Mouse (Mus musculus): ENCODE data around the gene Aqp7.
"Not testable (repeated sequence)": the region's sequence is repeated elsewhere in the genome, so short reads cannot be mapped to it uniquely, and the experiment has no call there.

Gene Aqp7

DNA sequence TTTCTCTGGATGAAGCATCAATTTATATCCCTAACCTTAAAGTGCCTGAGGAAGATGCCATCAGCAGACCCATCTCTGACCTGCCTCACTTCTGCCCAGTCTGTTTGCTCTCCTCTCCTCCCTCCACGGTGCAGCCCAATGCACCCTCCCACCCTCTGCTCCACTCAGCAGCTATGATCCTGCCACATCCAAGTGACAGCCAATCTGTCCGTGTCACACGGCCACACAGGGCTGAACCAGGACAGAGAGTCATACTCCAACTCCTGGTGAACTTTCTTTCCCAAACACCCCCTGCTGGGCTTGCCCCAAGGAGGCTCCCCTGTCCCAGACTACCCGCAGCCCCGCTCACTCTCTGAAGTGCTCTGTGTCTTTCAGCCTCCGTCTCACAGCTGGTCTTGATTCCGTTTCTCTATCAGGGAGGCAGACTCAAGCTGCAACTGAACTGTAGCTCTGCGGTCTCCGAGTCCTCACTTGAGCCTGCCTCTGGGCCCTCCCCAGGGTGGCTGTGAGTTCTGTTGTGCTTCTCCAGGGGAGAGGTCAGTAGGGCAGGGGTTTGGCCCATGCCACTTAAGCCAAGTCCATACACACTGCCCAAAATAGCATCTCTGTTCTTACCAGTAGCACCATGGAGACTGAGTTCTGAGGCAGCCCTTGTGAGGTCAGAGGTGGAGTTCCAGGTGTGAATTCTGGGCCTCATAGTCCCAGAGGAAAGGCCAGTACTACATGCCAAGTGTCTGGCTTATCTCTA lies at the start of gene Aqp7:
TSS of gene Aqp7 (minus strand) at position 616 of the 748 bp plus-strand sequence.
- no peak for DNase-seq

DNA sequence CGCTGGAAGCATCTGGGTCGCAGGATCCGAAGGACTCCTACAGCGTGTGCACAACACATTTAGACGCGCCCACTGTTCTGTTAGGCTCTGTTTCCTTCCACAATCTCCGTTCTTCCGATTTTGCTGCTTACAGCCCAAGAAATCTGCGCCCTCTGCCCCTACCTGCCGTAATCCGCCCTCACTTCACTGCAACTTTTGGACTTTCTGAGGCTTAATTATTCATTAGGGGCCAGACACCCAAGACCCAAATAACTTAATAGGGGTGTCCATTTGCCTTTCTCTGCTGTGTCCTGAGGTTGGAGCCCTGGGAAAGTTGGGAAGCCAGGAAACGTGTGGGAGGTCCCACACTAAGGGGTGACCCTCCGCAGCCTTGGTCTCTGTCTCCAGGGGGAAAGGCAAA lies 49.4 kb upstream of the Aqp7 start:
- no peak for DNase-seq

DNA sequence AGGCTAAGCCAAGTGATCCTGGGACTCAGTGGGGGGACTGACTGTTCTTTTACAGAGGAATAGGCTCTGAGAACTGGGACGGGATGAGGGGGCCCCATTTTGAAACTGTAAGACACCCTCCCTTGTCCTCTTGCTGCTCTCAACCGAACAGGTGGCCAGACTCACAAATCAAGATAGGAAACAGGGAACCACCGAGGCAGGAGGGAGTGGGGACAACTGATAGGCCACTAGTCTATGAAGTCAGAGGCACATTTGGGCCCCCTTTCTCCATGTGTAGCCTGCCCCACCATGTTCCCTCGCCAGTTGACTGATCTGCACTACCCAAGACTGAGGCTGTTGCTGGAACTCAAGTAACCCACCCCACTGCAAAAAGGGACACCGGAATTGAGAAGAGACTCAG lies 48.9 kb upstream of the Aqp7 start:
- DNase-seq, result no peak

DNA sequence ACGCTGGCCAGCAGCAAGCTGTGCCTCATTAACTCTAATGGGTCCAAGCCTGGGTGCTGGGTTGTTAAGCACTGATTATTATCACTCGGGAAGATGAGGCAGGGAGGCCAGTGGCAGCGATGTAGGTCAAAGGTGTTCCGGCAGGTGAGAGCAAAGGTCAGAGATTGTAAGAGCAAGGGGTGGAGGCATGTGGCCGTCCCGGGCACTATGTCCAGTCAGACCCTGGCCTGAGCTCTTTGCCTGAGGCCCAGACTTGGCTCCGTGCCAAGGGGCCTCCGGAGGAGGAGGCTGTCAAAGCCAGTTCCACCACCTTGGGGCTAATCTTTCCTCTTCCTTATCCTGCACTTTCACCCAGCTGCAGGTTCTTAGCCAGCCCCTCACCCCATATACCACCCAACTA lies 48.2 kb upstream of the Aqp7 start:
- no peak for DNase-seq

DNA sequence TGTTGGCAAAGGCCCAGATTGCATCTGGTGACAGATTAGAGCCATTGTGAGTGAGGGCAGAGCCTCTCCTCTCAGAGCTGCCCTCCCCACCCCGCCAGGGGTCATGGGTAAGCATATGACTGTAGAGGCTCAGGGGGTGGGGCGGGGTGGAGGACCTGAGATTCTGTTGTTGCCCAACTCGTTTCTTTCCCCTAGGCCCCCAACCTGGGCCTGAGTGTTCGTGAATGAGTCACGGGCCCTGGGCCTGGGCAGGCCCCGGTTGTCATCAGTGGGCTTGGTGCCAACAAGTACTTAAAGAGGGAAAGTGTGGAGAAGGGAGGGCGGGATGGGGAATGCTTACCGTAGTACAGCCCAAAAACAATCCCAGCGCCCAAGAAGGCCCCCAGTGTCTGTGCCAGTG lies 46.4 kb upstream of the Aqp7 start:
- no peak for DNase-seq

DNA sequence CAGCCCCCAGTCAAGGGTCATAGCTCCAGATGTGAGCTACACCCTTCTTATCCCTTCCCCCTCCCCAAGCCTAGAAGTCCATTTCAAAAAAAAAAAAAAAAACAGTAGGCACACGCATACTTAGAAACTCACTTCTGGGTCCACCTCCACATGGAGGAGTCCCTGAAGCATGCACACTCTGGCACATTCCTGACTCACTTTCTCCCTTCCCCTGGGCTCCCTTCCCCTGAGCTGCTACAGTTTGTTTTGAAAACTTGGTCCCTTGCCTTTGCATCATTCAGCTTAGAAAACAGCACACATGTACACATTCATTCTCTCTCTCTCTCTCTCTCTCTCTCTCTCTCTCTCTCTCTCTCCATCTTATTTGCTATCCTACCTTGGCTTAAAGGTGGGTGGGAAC lies 45.0 kb upstream of the Aqp7 start:
- DNase-seq, result no peak

DNA sequence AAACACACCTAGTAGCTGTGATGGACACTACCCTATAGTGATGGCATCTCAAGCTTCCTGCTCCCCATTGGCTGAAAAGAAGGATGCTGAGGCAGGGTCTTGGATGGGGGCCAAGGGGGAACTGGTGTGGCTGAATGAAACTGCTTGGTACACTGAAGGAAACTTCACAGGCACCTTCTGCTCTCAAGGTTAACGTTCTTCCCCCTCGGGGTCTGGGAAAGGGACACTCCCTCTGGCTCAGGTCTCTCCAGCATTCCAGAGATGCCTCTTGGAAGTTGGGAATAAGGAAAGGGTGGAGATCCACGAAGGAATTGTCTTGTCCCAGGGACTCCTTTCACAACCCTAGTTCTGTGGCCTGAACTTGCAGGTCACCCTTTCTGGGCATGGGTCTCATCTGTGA lies 43.5 kb upstream of the Aqp7 start:
- DNase-seq, result no peak

DNA sequence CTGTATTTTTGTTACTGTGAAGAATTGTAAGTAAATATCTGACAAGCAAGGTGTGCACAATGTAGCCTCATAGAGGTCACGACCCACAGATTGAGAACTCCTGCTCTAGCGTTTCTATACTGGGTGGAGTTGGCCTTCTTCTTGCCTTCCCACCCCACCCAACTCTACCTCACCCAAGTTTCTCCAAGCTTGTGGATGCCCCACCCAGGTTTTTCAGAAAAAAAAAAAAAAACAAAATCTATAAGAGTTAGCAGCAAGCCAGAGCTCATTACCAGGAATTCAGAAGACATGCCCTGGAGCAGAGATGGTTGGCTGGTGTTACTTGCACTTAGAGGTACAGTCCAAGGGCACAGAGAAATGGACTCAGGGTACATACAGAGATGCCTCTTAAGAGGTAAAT lies 41.8 kb upstream of the Aqp7 start:
- no peak for DNase-seq

DNA sequence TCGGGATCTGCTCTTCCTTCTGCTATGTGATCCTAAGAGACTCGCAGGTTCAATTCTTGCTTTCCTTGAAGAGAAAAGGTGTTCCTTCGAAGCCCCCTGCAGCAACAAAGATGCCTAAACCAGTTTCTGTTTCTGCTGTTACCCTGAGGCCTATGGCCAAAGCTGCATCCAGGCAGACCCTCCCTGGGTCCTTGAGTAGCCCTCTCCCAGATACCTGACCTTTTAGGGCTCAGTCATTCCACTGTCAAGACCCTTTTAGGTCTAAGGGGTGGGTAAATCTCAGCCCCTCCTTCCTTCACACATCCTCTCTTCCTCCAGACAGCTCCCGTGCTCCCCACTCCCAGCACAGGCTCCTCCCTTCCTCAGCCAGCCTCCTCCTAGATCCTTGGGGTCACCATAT lies 41.2 kb upstream of the Aqp7 start:
- DNase-seq, result no peak

DNA sequence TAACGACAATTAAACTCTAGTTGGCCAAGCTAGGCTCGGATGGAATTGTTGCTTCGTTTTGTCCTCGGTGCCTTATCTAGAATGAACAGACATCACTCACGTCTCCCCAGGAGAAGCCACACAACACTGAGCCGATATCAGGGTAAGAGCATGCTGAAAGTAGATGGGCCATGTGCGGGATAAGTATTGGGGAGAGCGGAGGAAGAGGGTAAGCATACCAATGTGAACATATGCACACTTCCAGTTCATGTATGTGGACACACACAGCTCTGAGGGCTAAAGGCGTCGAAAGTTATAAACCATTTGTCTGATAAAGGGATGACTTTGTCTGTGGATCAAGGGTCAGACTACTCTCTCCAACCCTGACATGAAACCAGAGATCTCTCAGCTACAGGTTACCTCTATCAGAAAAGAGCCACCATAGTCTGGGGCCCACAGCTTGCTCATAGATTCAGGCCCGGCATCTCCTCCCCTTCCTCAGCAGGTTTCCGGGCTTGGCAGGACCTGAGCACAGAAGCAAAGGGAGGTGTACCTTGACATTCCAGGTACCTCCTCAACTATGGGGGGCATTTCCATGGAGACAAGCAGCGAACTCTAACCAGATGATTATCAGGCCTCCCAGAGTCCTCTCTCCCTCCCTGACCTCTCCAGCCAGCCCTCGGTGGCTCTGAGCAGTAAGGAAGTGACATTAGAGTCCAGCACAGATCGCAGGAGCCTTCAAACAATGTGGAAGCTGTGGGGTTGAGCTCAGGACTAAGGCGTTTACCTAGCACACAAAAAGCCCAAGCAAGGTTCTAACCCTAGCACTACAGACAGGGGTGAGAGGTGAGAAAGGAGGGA lies 39.7 kb upstream of the Aqp7 start:
- no peak for DNase-seq

DNA sequence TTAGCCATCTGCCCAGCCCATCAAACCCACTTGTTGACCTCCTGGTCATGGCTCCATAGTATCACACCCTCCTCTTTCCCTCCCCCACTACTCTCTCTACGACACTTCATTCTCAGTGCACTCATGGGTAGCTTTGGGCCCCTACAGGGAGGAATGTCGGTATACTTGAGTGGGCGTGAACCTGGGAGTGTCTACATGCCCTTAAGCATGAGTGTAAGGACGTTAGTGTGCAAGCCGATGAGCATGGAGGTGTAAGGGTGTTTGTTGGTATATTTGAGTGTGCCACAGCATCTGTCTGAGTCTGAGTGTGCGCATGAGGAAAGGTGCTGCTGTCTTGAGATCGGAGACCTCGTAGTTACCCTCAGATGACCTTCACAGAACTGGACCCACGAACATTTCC lies 39.0 kb upstream of the Aqp7 start:
- no peak for DNase-seq

DNA sequence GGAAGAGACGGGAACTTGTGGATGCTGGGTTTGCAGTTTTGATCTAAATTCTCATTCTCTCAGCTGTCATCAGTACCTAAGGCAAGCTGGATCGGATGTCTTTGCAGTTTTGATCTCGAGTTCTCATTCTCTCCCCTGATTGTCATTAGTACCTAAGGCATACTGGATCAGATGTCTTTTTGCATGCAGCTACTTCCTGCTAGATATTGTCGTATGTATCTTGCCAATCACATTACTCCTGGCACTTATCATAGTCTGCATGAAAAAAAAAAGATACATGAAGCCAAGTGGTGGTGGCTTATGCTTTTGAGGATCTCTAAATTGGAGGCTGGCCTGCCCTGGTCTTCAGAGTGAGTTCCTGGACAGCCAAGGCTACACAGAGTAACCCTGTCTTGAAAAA lies 36.9 kb upstream of the Aqp7 start:
- DNase-seq, result no peak

DNA sequence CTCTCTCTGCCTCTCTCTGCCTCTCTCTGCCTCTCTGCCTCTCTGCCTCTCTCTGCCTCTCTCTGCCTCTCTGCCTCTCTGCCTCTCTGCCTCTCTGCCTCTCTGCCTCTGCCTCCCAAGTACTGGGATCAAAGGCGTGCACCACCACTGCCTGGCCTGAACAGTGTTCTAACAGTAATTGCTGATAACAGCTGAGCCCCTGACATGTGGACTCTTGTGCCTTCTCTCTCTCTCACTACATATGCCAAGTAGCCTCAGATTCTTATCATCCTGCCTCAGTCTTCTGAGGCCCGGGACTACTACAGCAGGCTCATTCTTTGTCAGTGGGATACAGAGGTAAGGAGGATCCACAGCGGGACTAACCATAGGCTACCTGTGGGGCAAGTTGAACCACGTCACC lies 34.9 kb upstream of the Aqp7 start:
- not testable (repeated sequence) for DNase-seq

DNA sequence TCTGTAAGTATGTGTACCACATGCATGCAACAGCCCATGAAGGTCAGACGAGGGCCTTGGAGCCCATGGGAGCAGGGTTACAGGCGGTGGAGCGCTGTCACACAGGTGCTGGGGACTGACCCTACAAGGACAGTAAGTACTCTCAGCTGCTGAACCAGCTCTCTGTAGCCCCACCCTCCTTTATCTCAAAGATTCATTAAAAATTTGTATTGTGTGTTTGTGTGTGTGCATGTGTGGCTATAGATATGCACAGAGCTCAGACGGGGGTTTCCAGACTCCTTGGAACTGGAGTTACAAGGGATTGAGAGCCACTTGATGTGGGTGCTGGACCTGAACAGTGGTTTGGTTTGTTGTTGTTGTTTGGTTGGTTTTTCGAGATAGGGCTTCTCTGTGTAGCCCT lies 33.8 kb upstream of the Aqp7 start:
- no peak for DNase-seq

DNA sequence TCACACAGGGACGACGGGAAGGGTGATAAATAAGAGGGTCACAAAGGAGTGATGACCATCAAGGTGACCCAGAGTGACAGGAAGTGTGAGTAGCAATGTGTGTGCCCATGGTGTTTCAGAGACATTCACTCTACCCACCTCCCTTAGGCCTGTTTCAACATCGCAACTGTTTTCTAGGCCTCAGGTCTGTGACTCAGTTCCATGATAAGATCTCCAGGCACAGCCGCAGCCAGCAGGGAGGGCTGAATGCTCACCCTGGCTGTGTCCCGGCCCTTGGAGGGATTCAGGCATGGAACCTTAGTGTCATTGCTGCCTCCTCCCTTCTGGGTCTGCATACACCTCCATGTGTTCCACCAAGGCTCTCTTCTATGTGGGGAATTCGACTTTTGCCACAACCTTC lies 30.8 kb upstream of the Aqp7 start:
- no peak for DNase-seq

DNA sequence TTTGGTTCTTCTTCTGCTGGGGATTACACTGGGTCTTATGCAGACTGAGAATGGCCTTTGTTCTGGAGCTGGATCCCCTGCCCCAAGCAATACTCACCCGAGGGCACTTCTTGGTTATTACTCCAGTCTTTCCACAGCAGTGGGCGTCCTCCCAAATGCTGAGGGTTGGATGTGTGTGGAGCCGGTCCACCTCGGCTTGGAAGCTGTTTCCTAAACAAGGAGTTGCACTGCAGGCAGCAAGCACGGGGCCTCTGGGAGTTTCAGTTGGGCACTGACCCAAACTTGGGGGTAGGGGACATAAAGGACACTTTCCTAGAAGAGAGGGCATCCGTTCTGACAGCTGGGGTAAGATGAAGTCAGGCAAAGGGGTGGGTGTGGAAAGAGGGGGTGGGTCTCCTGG lies 26.5 kb upstream of the Aqp7 start:
- no peak for DNase-seq

DNA sequence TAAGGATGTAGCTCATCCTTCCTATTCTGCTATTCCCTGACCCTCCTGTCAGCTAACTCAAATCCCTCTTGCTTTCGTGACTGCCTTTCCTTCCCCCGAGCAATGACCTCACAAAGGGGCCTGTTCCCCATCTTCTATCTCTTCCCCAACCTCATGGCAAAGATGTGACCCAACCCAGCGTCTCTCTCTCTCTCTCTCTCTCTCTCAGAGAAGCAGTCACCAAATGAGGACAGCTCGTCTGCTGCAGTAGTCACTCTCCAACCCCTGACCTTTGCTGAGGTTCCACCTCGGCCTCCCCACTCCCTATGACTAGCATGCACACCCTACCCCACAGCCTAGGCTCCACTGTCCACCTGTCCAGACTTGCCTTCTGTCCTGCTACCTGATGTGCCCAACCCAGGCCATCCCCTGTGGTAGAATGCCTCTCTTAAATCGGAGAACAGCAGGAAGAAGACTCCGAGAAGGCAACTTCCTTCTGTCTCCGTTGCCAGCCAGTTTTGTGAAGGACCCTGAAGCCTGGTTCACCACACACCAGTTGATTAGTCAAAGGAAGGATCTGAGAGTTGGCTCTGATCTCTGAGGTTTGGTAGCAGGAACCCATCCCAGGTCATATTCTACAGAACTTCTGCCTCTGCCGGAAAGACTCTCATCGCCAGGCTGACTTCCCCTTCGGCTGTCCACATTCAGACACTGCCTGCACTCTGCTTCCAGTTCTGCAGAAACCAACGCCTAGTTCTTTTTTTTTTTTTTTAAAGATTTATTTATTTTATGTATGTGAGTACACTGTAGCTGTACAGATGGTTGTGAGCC lies 25.3 kb upstream of the Aqp7 start:
- no peak for DNase-seq

DNA sequence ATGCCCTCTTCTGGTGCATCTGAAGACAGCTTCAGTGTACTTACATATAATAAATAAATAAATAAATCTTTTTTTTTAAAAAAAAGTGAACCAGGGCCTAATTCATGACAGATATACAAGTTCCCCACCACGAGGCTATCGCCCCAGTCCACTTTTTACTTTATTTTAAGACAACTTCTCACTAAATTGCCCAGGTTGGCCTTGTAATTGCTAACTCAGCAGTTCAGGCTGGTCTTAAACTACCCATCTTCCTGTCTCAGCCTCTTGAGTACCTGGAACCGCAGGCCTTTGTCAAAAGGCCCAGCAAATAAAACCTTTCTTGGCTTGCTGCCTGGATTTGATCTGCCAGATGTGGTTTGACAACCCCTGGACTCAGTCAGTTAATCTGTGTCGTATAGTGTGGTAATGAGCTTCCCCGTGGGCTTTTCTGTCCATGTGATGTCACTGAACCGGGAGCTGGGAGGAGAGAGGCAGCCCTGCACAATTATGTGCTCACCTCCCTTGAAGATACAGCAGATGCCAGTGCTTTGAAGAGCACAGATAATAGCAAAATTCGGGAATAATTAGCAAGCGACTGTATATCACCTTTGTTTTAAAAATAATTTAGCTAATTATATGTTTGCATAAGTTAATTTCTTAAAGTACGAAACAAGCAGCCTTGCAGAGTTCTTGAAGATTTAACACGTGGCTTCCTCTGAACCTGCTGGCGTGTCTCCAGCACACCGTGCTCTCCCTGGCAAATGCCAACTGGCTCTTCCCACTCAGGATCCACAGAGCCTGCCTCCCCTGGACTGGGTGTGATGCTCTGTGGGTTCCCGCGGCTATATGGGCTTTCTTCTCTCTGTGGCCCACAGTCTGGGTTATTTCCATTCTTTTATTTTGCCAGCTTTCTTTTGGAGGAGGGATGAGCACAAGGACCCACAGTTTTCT lies 23.8 kb upstream of the Aqp7 start:
- DNase-seq, result peak; percentile 71

DNA sequence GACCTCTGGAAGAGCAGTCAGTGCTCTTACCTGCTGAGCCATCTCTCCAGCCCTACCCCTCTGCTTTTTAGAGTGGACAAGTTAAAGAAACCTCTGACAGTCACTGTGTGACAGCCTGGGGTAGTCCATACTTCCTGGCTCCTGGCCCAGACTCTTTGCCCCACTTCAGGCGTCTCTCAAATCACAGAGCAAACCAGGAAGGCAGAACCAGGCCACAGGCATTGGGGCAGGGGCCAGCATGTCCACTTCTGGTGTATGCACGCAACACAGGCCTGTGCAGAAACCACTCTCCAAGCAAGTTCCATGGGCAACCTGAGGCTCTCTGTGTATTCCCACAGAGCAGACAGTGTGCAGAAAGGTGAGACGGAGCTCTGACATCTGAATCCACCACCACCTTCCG lies 17.3 kb upstream of the Aqp7 start:
- no peak for DNase-seq

DNA sequence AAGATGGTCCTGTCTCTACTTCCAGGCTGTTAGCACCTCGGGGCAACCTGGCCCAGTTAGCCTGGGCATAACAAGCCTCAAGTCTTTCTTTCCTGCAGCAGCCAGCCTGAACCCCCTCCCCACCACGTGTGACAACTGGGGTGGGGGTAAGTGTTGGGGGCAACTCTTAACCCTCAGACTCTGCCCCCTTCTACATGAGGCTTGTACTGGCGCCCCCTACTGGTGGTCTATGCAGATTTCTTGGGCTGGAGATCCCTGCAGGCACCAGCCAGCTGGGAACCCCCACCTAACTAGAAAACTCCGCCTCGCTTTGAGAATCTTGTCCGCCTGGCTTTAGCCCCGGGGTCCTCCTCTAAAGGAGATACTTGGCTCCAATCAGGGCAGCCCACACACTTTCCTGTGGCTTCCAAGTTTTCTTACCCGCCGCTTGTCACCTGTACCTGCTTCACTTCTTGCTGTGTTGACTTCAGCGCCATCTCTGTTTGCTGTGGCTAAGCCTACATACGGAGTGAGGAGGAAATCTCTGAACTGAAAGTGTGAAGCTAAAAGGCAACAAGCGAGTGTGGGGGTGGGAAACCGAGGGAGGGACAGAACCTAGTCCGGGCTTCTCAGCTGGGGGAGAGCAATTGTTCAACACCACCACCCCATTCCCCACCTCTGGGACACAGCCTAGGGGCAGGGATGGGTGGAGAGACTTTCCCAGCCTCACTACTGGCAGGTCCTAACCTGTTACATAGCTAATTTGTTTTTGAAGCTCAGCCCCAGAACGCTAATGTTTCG lies 16.1 kb upstream of the Aqp7 start:
- DNase-seq, result peak; percentile 39 to 41

DNA sequence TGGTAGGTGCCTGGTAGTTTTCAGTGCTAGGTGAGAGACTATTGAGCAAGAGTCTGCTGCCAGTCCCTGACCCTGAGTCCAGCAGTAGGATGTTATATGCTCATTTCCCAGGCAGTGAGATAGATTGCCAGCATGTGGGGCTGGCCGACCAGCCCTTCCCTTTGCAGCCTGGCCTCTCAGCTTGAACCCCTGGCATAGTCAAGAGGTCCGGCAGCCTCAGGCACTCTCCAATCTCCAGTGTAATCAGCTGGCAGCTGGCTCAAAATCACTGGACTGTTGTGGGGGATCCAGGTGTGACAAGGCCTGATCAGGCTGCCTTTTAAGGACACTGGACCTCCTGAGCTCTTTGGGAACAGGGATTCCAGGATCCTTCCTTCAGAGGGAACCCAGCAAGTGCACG lies 15.4 kb upstream of the Aqp7 start:
- DNase-seq, result no peak

DNA sequence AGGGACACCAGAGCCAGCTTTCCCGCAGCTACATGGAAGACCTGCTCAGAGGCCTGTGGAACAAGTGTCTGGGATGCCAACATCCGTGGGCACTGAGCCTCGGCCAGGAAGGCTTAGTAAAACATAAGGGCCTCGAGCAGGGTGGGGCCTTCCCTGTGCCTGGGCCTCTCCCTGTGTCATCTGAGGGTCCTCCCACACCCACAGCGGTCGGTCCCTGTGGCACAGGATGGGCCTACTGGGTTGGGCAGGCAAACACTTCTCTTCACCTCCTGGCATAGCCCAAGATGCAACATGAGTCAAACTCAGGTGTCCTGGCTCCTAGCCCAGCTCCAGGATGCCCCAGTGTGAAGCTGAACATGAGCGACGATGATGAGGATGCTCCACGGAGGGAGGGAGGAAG lies 9.4 kb upstream of the Aqp7 start:
- DNase-seq, result peak; percentile 54 to 62
